Mouse (Mus musculus): ENCODE data around the gene 1700028P14Rik. TPM values are rescaled to one million over a fixed set of nuclear protein-coding genes. Genes with fewer than 3 reads are reported as not detected.

The 1700028P14Rik gene
- polyA plus RNA-seq, 1 experiment from 2014 or later = not detected

DNA sequence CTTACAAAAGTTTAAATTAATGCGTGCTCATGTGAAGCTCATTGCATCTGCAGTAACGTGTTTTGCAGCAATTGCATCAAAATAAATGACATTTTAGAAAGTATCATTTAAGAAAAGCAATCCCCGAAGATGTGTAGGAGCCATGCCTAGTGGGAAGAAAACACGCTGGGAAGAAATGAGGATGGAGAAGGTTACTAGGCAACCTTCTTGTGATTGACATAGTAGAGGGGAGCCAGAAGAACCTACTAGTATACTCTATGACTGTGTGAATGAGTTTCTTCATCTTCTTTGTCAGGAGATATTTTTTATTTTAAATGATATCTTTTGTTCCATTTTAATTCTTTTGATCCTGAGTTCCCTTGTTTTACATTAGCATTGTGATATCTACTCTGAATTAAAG lies 5.7 kb upstream of the 1700028P14Rik start:
- no peaks in the 10 kb centered on the region for H3K27me3 ChIP-seq
- H3K27ac ChIP-seq = no peak overlapping the region
- H3K4me3 ChIP-seq = no peak overlapping the region
- WGBS = 80% methylated on average over 4 of the region's 4 CpGs
- H3K36me3 ChIP-seq = no peaks in the 10 kb centered on the region
- H3K9me3 ChIP-seq = no peaks in the 10 kb centered on the region
- no peak overlapping the region for H3K9ac ChIP-seq
- no peak overlapping the region for H3K4me2 ChIP-seq
- no peaks in the 10 kb centered on the region for H3K4me1 ChIP-seq
- no peak for ATAC-seq (ENCODE audit: insufficient number of reproducible peaks, insufficient read depth, low FRiP score, low TSS enrichment, low read depth)

DNA sequence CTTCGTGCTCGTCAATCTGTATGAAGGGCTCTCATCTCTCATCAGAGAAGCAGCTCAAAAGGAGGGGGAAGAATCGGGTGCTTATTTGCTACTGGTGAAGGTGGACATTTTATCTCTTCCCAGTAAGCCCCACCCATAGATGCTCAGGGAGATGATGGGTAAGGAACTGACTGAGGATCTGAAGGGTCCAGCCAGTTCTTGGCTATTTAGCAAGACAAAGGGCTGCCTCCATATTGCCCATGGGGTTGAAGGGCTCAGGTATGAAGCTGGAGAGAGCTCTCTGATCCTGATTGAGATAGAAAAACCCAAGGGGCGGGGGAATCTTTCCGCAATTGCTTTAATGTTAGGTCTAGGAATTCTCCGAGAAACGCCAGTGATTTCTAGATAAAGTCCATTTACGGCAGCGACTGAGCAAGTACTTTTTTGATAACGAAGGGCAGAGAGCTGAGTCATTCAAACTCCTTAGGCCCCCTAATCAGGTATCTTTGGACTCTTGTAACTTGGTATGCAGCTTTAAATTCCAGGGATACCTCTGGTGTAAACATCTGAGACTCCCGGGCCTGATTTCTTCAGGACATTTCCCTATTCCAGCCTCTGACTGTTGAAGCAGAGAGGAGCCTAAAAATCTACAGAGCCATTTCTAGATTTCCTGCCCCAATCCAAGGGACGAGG lies 4.8 kb upstream of the 1700028P14Rik start:
- Histone ChIP-seq H3K36me3 (no peaks in the 10 kb centered on the region), H3K4me3 (no peak overlapping the region), H3K9me3 (no peaks in the 10 kb centered on the region), H3K27ac (no peak overlapping the region), H3K4me2 (no peak overlapping the region), H3K9ac (no peak overlapping the region), H3K27me3 (no peaks in the 10 kb centered on the region), H3K4me1 (no peaks in the 10 kb centered on the region)
- 59% methylated on average over 12 of the region's 12 CpGs for WGBS
- no peak for ATAC-seq (ENCODE audit: insufficient number of reproducible peaks, insufficient read depth, low FRiP score, low TSS enrichment, low read depth)

DNA sequence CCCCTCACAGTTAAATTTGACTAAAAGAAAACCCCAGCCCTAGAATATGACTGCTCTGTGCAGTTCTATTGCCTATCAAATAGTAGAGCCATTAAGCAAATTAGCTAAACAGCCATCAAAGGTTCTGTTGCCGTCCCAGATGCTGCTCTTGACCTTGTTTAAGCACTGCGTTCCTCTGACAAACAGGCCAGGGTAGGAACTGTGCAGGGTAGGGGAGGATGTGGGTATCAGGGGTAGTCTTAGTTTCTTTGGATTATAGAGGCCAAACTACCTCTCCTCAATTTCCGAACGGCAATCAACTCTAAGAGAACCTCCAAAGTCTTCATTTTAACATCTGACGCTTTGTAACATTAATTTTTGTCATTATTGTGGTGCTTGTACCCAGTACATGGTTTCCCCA lies 542 bp upstream of the 1700028P14Rik start:
- no peak overlapping the region for H3K4me3 ChIP-seq
- H3K4me2 ChIP-seq = peak overlapping the region; percentile 59
- peaks cover 3% of the 10 kb centered on the region; the same call in 1 of the 2 replicates for H3K27me3 ChIP-seq
- H3K4me1 ChIP-seq = no peaks in the 10 kb centered on the region
- 86% methylated on average over 5 of the region's 5 CpGs for WGBS
- H3K27ac ChIP-seq = no peak overlapping the region
- H3K9ac ChIP-seq = no peak overlapping the region
- H3K36me3 ChIP-seq = no peaks in the 10 kb centered on the region
- ATAC-seq (ENCODE audit: insufficient number of reproducible peaks, insufficient read depth, low FRiP score, low TSS enrichment, low read depth) = no peak
- H3K9me3 ChIP-seq = no peaks in the 10 kb centered on the region

DNA sequence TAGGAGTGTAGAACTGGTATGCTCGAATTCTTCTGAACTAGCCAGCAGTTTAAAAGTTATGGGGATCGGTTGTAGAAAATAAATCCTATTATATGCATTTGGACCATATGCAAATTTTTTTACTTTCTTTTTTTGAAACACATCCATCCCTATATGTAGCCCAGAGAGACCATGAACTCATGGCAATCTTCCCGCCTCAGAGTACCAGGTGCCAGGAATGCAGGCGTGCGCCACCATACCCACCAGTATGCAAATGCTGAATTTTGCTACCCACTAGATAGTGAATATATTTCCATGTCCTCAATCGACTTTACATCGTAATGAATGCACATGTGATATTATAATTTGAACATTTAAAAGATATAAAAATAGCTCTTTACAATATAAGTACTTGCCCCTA lies 5.3 kb downstream of the 1700028P14Rik start:
- ATAC-seq (ENCODE audit: insufficient number of reproducible peaks, insufficient read depth, low FRiP score, low TSS enrichment, low read depth) = no peak
- Histone ChIP-seq H3K9me3 (no peaks in the 10 kb centered on the region), H3K4me1 (no peaks in the 10 kb centered on the region), H3K36me3 (no peaks in the 10 kb centered on the region), H3K9ac (no peak overlapping the region), H3K27me3 (peaks cover 3% of the 10 kb centered on the region; the same call in 1 of the 2 replicates), H3K4me3 (no peak overlapping the region), H3K27ac (no peak overlapping the region), H3K4me2 (no peak overlapping the region)
- WGBS = 91% methylated on average over 7 of the region's 7 CpGs

- Histone ChIP-seq H3K4me3 (no peak overlapping the region), H3K36me3 (no peaks in the 10 kb centered on the region), H3K4me2 (no peak overlapping the region), H3K27ac (no peak overlapping the region), H3K4me1 (no peaks in the 10 kb centered on the region), H3K9me3 (no peaks in the 10 kb centered on the region), H3K9ac (no peak overlapping the region), H3K27me3 (no peaks in the 10 kb centered on the region)
- no peak for ATAC-seq (ENCODE audit: insufficient number of reproducible peaks, insufficient read depth, low FRiP score, low TSS enrichment, low read depth)
- WGBS = 68% methylated on average over 7 of the region's 7 CpGs
Measured at GRCm38 (mm10) chr19:23645347-23645746, 7.3 kb downstream of the 1700028P14Rik start.

DNA sequence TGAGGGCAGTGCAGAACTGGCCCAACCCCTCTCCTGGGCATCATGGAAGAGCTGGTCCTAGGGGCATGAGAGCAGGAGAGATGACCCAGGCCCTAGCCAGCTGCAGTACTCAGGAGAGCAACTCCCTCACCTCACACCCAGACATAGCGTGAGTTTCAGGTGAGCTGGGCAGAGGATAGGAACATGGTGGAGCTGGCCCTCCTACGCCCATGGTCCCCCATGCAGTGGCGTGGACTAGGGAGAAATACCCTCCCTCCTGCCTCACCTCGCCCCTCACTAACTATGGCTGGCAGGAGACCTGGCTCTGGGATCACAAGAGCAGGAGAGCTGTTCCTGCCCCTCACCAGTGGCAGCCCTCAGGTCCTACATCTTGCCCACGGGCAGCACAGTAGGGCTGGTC lies 8.8 kb downstream of the 1700028P14Rik start:
- Histone ChIP-seq H3K27me3 (no peaks in the 10 kb centered on the region), H3K4me3 (no peak overlapping the region), H3K4me2 (no peak overlapping the region), H3K27ac (no peak overlapping the region), H3K9me3 (no peaks in the 10 kb centered on the region), H3K4me1 (no peaks in the 10 kb centered on the region), H3K36me3 (no peaks in the 10 kb centered on the region), H3K9ac (no peak overlapping the region)
- WGBS = 88% methylated on average over 5 of the region's 5 CpGs
- no peak; the same call in 1 of the 2 replicates for ATAC-seq (ENCODE audit: insufficient number of reproducible peaks, insufficient read depth, low FRiP score, low TSS enrichment, low read depth)

DNA sequence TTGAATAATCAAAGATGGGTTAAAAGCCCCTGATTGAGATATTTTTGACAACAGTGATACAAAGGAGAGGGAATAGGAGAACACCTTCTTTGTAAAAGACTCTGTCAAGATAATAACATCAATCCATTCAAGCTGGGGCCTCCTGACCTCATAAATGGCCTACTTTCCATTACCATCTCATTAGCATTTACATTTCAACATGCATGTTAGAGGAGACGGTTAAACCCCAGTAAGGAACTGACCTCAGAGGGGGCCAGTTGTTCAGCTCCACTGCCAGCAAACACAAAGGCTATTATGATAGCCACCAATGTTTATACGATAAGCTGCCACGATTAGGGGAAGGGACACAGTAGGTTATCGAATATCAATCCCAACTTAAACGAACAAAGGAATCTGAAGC lies 15.8 kb downstream of the 1700028P14Rik start:
- Histone ChIP-seq H3K4me2 (no peak overlapping the region), H3K36me3 (no peaks in the 10 kb centered on the region), H3K27ac (no peak overlapping the region), H3K4me1 (no peaks in the 10 kb centered on the region), H3K9ac (no peak overlapping the region), H3K4me3 (no peak overlapping the region), H3K9me3 (no peaks in the 10 kb centered on the region), H3K27me3 (no peaks in the 10 kb centered on the region)
- ATAC-seq (ENCODE audit: insufficient number of reproducible peaks, insufficient read depth, low FRiP score, low TSS enrichment, low read depth) = no peak
- 54% methylated on average over 5 of the region's 5 CpGs for WGBS

- no peaks in the 10 kb centered on the region for H3K27me3 ChIP-seq
- no peaks in the 10 kb centered on the region for H3K9me3 ChIP-seq
- H3K4me1 ChIP-seq = no peaks in the 10 kb centered on the region
- ATAC-seq (ENCODE audit: insufficient number of reproducible peaks, insufficient read depth, low FRiP score, low TSS enrichment, low read depth) = no peak
- H3K9ac ChIP-seq = no peak overlapping the region
- H3K36me3 ChIP-seq = no peaks in the 10 kb centered on the region
- H3K4me3 ChIP-seq = no peak overlapping the region
- 67% methylated on average over 11 of the region's 11 CpGs for WGBS
- H3K27ac ChIP-seq = no peak overlapping the region
- no peak overlapping the region for H3K4me2 ChIP-seq
Measured at GRCm38 (mm10) chr19:23631611-23632492, 20.8 kb downstream of the 1700028P14Rik start.

DNA sequence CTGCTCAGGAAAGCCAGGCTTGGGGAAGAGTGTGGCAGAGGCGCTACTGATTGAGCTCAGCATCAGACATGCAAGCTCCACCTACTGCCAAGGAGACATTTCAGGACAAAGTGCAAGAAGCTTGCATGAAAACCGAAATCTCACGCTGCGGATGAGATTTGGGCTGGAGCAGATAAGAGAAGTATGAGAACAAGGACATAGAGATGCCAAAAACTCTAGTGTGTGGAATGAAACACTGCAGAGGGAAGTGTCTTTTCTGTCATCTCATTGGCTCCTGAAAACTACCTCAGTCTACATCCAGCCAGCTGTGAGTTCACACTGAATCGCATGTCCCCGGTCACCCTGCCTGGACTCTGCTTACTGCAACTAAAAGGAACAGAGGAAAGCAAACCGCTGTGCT lies 38.3 kb downstream of the 1700028P14Rik start:
- no peak for ATAC-seq (ENCODE audit: insufficient number of reproducible peaks, insufficient read depth, low FRiP score, low TSS enrichment, low read depth)
- H3K9ac ChIP-seq = no peak overlapping the region
- no peaks in the 10 kb centered on the region for H3K9me3 ChIP-seq
- no peak overlapping the region for H3K4me2 ChIP-seq
- WGBS = 82% methylated on average over 7 of the region's 7 CpGs
- no peaks in the 10 kb centered on the region for H3K36me3 ChIP-seq
- H3K4me1 ChIP-seq = no peaks in the 10 kb centered on the region
- H3K27me3 ChIP-seq = no peaks in the 10 kb centered on the region
- no peak overlapping the region for H3K27ac ChIP-seq
- H3K4me3 ChIP-seq = no peak overlapping the region

DNA sequence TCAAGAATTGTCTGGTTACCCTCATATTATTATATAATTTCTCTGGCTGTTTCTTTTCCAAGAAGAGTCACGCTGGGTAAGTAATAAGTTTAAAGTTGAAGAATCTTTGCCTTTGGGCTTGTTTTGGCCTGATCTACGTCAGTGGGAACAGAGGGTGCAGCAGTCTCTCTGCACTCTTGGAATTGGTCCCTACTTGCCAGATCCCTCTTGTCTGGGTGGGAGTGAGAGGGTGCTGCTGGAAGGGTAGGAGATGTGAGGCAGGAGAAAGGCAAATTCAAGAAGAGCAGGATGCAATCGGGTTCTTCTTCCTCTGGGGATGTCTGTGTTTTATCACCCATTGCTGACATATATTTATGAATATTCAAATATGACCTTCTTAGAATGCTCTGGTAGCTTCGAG lies 42.9 kb downstream of the 1700028P14Rik start:
- no peak overlapping the region for H3K9ac ChIP-seq
- H3K4me2 ChIP-seq = no peak overlapping the region
- H3K4me3 ChIP-seq = no peak overlapping the region
- no peaks in the 10 kb centered on the region for H3K4me1 ChIP-seq
- H3K27me3 ChIP-seq = no peaks in the 10 kb centered on the region
- ATAC-seq (ENCODE audit: insufficient number of reproducible peaks, insufficient read depth, low FRiP score, low TSS enrichment, low read depth) = no peak
- 67% methylated on average over 4 of the region's 4 CpGs for WGBS
- H3K27ac ChIP-seq = no peak overlapping the region
- no peaks in the 10 kb centered on the region for H3K36me3 ChIP-seq
- H3K9me3 ChIP-seq = no peaks in the 10 kb centered on the region

GRCm38 (mm10) chr19:23607951-23608350 lies 44.7 kb downstream of the 1700028P14Rik start:
- WGBS = 77% methylated on average over 2 of the region's 2 CpGs
- Histone ChIP-seq H3K36me3 (no peaks in the 10 kb centered on the region), H3K4me1 (no peaks in the 10 kb centered on the region), H3K27me3 (no peaks in the 10 kb centered on the region), H3K9ac (no peak overlapping the region), H3K4me2 (no peak overlapping the region), H3K9me3 (no peaks in the 10 kb centered on the region), H3K27ac (no peak overlapping the region), H3K4me3 (no peak overlapping the region)
- no peak for ATAC-seq (ENCODE audit: insufficient number of reproducible peaks, insufficient read depth, low FRiP score, low TSS enrichment, low read depth)

DNA sequence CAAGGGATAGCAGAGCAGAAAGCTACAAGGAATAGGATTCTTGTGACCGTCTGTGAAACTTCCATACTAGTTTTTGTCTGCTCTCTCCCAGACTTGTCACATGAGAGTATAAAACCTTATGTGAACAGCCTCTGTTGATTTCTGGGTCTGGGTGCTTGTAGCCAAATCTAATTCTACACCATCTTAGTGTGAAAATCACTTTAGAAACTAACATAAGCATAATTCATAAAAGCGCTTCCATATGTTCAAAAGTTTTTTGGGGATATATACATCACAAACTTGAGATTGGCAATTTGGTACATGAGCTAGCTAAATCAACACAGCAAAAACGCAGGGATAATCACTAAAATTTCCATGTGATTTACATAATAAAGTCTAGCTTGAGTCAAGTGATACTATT lies 57.7 kb downstream of the 1700028P14Rik start:
- no peak overlapping the region for H3K27ac ChIP-seq
- H3K27me3 ChIP-seq = no peaks in the 10 kb centered on the region
- no peak overlapping the region for H3K9ac ChIP-seq
- H3K4me3 ChIP-seq = no peak overlapping the region
- H3K36me3 ChIP-seq = no peaks in the 10 kb centered on the region
- no peaks in the 10 kb centered on the region for H3K9me3 ChIP-seq
- H3K4me2 ChIP-seq = no peak overlapping the region
- no peaks in the 10 kb centered on the region for H3K4me1 ChIP-seq
- WGBS = 83% methylated on average over 3 of the region's 3 CpGs
- ATAC-seq (ENCODE audit: insufficient number of reproducible peaks, insufficient read depth, low FRiP score, low TSS enrichment, low read depth) = no peak
